Mouse (Mus musculus) left cerebral cortex, adult 2 months (tissue): ENCODE data around the gene Ndufaf1. TPM values are rescaled to one million over a fixed set of nuclear protein-coding genes. Genes with fewer than 3 reads are reported as not detected.

Experiments used
- DNase-seq, 2 experiments: peaks; one replicate each; pipeline ENCODE4 v3.0.0; 2021 to 2022; ENCODE audit warnings: low spot score in 2 of 2, mixed read lengths in 1 of 2; ENCODE audit errors: extremely low spot score in 1 of 2
- H3K27ac ChIP-seq: fragments of 200-600 bp; 2 replicates; pipeline ENCODE4 v1.8.1; 2022
- H3K4me3 ChIP-seq: fragments of 200-600 bp; 2 replicates; pipeline ENCODE4 v1.8.1; 2022
- CTCF ChIP-seq: fragments of 200-600 bp; IDR thresholded peaks from 2 replicates; pipeline ENCODE4 v1.8.1; 2022; ENCODE audit warnings: antibody characterized with exemption, mild to moderate bottlenecking, moderate library complexity
- intact Hi-C: fragments of 180-260 bp; cut with DNase I; formaldehyde crosslinking; loops from one replicate; pipeline ENCODE4 v1.15.1; 2025
- long read RNA-seq, 2 experiments: library from polyadenylated mRNA; stranded (forward); transcript quantifications; one replicate each; pipeline ENCODE4 v2.0.0; 2021; ENCODE audit warnings: borderline mapping rate in 2 of 2
- total RNA-seq, 2 experiments: library from RNA; stranded (reverse); gene quantifications; 2 replicates each; pipeline ENCODE4 v1.2.3; 2021

Ndufaf1 gene
- total RNA-seq, result 10 to 100 TPM; 32.5 to 35.5 TPM
- long read RNA-seq, experiment 1, transcript Ndufaf1-202 (5 exons, 1,478 nt), result major isoform, 17 of 31 reads
- long read RNA-seq, experiment 1, transcript Ndufaf1-203 (5 exons, 1,308 nt), result minor isoform, 6 of 31 reads
- long read RNA-seq, experiment 1, partial matches to known transcripts, result 1 of 31 reads
- long read RNA-seq, experiment 1, other reads (novel, unspliced or antisense), result 7 of 31 reads
- long read RNA-seq, experiment 2, transcript Ndufaf1-202 (5 exons, 1,478 nt), result major isoform, 6 of 15 reads
- long read RNA-seq, experiment 2, partial matches to known transcripts, result 2 of 15 reads
- long read RNA-seq, experiment 2, other reads (novel, unspliced or antisense), result 4 of 15 reads

- Histone ChIP-seq H3K4me3 (peak within 1 kb of the TSS; percentile 94), H3K27ac (peak within 1 kb of the TSS; percentile 81)
- intact Hi-C loops, result loop anchor here (1.0 to 5.0 kb wide), 3 partner anchors 12 to 115 kb away; partner anchors contain the start of genes Chp1 and Exd1
- no peak for TF ChIP-seq CTCF
- DNase-seq, result peak; percentile 82
These were observed at the start of gene Ndufaf1 for GRCm38 (mm10) chr2:119662220-119663182. Gene Ndufaf1, minus strand, starts transcription at chr2:119662827.

GRCm38 (mm10) chr2:119710011-119710410, 47.4 kb upstream of the Ndufaf1 start:
- intact Hi-C loops, result no loop called here
- Histone ChIP-seq H3K4me3 (no peak overlapping the region), H3K27ac (no peak overlapping the region)
- no peak for DNase-seq
- TF ChIP-seq CTCF, result no peak

DNA sequence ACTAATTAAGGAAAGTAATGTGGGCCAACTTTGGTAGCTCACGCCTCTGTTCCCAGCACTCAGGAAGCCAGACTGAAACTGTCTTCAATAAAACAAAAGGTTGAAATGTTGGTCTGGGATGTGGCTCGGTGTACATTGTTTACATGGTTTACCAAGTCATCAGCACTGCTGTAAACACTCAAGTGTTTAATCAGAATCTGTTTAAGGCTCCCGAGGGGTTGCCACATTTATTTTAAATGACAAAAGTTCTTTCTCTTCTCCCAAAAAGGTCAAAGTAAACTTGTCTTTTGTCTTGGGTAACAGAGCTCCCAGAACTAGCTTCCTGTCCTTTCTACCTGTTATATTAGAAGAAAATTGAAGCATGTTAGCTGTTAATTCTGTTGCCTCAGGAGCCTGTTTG, 45.0 kb upstream of the Ndufaf1 start:
- no peak for DNase-seq
- no peak for TF ChIP-seq CTCF
- H3K4me3 ChIP-seq, result no peak overlapping the region
- no peak overlapping the region for H3K27ac ChIP-seq
- intact Hi-C loops, result no loop called here

GRCm38 (mm10) chr2:119703171-119703570, 40.5 kb upstream of the Ndufaf1 start:
- TF ChIP-seq CTCF, result no peak
- DNase-seq, result no peak
- Histone ChIP-seq H3K4me3 (no peak overlapping the region), H3K27ac (no peak overlapping the region)
- intact Hi-C loops, result no loop called here

GRCm38 (mm10) chr2:119699962-119700361, 37.3 kb upstream of the Ndufaf1 start:
- no peak for DNase-seq
- Histone ChIP-seq H3K27ac (no peak overlapping the region), H3K4me3 (no peak overlapping the region)
- intact Hi-C loops, result no loop called here
- no peak for TF ChIP-seq CTCF

DNA sequence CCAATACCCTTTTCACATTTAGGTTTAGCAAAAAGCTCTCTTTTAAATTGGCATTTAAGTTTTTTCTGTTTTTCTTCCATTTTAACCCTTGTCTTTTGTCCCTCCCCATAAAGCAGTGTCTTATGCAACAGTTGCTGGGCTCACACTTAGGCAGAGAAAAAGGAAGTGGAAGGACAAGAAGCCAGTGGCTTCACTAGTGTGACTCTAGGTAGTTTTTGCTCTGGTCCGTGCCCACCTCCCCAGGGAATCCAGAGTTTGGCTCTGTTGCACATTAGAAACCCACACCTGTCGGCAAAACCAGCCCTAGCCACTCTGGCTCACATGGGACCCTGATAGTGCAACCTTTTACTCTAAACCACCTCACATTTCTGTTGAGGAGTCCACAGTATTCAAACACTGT, 35.8 kb upstream of the Ndufaf1 start:
- no peak overlapping the region for H3K4me3 ChIP-seq
- H3K27ac ChIP-seq, result no peak overlapping the region
- intact Hi-C loops, result no loop called here
- no peak for DNase-seq
- no peak for TF ChIP-seq CTCF

GRCm38 (mm10) chr2:119696111-119696510, 33.5 kb upstream of the Ndufaf1 start:
- DNase-seq, result no peak
- TF ChIP-seq CTCF, result no peak
- no peak overlapping the region for H3K27ac ChIP-seq
- intact Hi-C loops, result no loop called here
- H3K4me3 ChIP-seq, result no peak overlapping the region

- no peak for TF ChIP-seq CTCF
- no peak overlapping the region for H3K4me3 ChIP-seq
- intact Hi-C loops, result no loop called here
- no peak overlapping the region for H3K27ac ChIP-seq
- DNase-seq, result no peak
These were observed 32.2 kb upstream of the Ndufaf1 start for GRCm38 (mm10) chr2:119694826-119695225.

DNA sequence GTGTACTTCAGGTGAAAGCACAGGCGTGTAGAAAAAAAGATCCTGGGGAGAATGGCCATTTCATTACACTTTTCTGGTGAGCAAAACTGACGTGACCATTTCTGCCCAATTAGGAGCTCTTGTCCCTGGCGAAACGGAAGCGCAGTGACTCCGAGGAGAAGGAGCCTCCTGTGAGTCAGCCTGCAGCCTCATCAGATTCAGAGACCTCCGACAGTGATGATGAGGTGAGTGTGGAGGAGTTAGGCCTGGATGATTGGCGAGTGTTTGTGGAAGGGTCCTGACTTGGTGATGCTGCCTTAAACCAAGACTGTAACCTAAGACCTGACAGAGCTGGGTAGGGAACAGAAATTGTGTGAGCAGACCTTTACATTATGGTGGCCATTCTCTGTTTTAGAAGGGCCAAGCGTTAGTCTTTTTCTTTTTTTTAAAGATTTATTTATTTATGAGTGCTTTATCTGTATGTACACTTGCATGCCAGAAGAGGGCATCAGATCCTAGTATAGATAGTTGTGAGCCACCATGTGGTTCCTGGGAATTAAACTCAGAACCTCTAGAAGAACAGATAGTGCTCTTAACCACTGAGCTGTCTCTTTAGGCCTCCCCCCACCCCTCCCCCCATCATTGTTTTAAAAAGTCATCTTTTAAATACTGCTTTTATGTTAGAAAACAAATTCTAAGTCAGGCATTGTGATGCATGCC, 29.5 kb upstream of the Ndufaf1 start:
- H3K27ac ChIP-seq, result no peak overlapping the region
- TF ChIP-seq CTCF, result peak; percentile 57
- H3K4me3 ChIP-seq, result no peak overlapping the region
- intact Hi-C loops, result no loop called here
- DNase-seq, result no peak

DNA sequence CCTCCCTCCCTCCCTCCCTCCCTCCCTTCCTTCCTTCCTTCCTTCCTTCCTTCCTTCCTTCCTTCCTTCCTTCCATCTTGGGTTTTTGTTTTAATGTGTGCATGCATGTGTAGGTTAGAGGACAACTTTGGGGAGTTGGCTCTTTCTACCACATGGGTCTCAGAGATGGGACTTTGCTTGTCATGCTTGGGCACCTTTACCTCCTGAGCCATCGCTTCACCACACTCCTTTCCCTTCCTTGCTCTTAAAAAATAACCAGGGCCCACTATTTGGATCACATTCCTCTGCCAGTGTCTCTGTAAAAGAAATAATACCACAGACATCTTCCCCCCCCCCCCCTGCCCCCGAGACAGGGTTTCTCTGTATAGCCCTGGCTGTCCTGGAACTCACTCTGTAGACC, 21.1 kb upstream of the Ndufaf1 start:
- no peak for DNase-seq
- Histone ChIP-seq H3K27ac (no peak overlapping the region), H3K4me3 (no peak overlapping the region)
- intact Hi-C loops, result no loop called here
- no peak for TF ChIP-seq CTCF

DNA sequence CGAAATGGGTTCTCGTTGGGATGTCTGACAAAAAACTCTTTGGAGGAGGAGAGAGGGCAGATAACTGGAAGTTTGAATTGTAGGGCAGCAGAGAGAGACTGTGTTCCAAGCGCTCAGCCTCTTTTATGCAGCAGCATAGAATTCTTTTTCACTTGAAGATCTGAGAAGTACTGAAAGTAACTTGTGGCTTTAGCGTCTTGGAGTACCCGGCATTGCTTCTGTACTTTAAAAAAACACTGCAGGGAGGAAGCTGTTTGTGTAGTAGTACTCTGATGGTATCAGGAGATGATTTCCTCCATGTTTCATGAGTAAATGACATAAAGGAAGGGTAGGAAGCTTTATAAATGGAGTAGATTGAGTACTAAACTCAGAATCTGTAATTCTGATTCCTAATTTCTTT, 13.2 kb upstream of the Ndufaf1 start:
- no peak for TF ChIP-seq CTCF
- DNase-seq, result no peak
- H3K4me3 ChIP-seq, result peak overlapping the region; percentile 86
- H3K27ac ChIP-seq, result no peak overlapping the region
- intact Hi-C loops, result no loop called here
